Mouse (Mus musculus) lung, adult 2 months (tissue): ENCODE data around the gene Rab26.

Experiments
- CTCF ChIP-seq: fragments of 200-500 bp; IDR thresholded peaks from 2 replicates; pipeline ENCODE4 v1.5.1; 2011; ENCODE audit warnings: mild to moderate bottlenecking, low read length, control low read depth; ENCODE audit not compliant: insufficient read depth
- POLR2A ChIP-seq: fragments of 200-500 bp; IDR thresholded peaks from 2 replicates; pipeline ENCODE4 v1.6.1; 2011; ENCODE audit warnings: low read depth, mild to moderate bottlenecking, control low read depth, low read length, borderline replicate concordance; ENCODE audit errors: extremely low read depth

GRCm38 (mm10) chr17:24535300-24535699 is 1.3 kb upstream of the Rab26 start:
- TF ChIP-seq CTCF (no peak), POLR2A (no peak)
